Mouse (Mus musculus): ENCODE data around the gene Eif2ak4.

GRCm38 (mm10) chr2:118421951-118422350, 33.5 kb downstream of the Eif2ak4 start:
- TF ChIP-seq CTCF (IDR thresholded peaks at IDR 0.05; ENCODE audit: control insufficient read depth, insufficient read depth, low read length): no peak
- no peak for TF ChIP-seq POLR2A (IDR thresholded peaks at IDR 0.05; ENCODE audit: borderline replicate concordance, control insufficient read depth, low read depth, low read length)
